Mouse (Mus musculus): ENCODE measurements at regions not wholly inside any gene's neighbourhood (a gene's known extent, or its start where the extent isn't known, plus 50 kb on each side); places are given as distances from the start of the nearest gene placed in this dataset.

- no peaks in the 10 kb centered on the region for H3K27me3 ChIP-seq
- ChIA-PET POLR2A (no interaction called here), CTCF (no interaction called here)
- TF ChIP-seq CTCF (IDR thresholded peaks at IDR 0.05) = no peak
- ATAC-seq (no peak), DNase-seq (ENCODE audit: low read depth, low spot score) (no peak)
- in situ Hi-C loops (cut with MboI; ENCODE audit: low pct_unique_long_range_greater_than_20kb) = no loop called here
These were observed 133.6 kb upstream of the Zfp64 start for GRCm38 (mm10) chr2:169088870-169089484.

GRCm38 (mm10) chr2:169088301-169088700, 132.9 kb upstream of the Zfp64 start:
- no peak for DNase-seq (ENCODE audit: low read depth, low spot score)
- in situ Hi-C loops (cut with MboI; ENCODE audit: low pct_unique_long_range_greater_than_20kb) = no loop called here
- no peak for ATAC-seq
- H3K27me3 ChIP-seq = no peaks in the 10 kb centered on the region
- POLR2A ChIA-PET = no interaction called here
- no peak for TF ChIP-seq CTCF (IDR thresholded peaks at IDR 0.05)
- CTCF ChIA-PET = no interaction called here

- POLR2A ChIA-PET = no interaction called here
These were observed 115.9 kb upstream of the Zfp64 start for GRCm38 (mm10) chr2:169071267-169071666.

GRCm38 (mm10) chr2:169065166-169065698, 109.8 kb upstream of the Zfp64 start:
- no peaks in the 10 kb centered on the region for H3K27me3 ChIP-seq
- ChIA-PET POLR2A (no interaction called here), CTCF (interaction anchor here (1.6 kb wide), 1 partner anchor 13 kb away, joined by 4 read pairs; no protein-coding TSS in a partner anchor)
- ATAC-seq = no peak
- DNase-seq (ENCODE audit: low read depth, low spot score) = no peak
- TF ChIP-seq CTCF (IDR thresholded peaks at IDR 0.05) = no peak
- in situ Hi-C loops (cut with MboI; ENCODE audit: low pct_unique_long_range_greater_than_20kb) = loop anchor here (10.0 kb wide), 1 partner anchor 780 kb away; no protein-coding TSS in a partner anchor

More at GRCm38 (mm10) chr2:169071267-169071666, 115.9 kb upstream of the Zfp64 start:
- in situ Hi-C loops (cut with MboI; ENCODE audit: low pct_unique_long_range_greater_than_20kb) = no loop called here
- H3K27me3 ChIP-seq = peaks cover 4% of the 10 kb centered on the region
- ATAC-seq (no peak), DNase-seq (ENCODE audit: low read depth, low spot score) (no peak)
- no peak for TF ChIP-seq CTCF (IDR thresholded peaks at IDR 0.05)
- CTCF ChIA-PET = no interaction called here

- ChIA-PET POLR2A (no interaction called here), CTCF (interaction anchor here (0.7 to 1.3 kb wide), 3 partner anchors 790 to 1042 kb away, joined by 3 to 4 read pairs (median 3); no protein-coding TSS in a partner anchor)
- in situ Hi-C loops (cut with MboI; ENCODE audit: low pct_unique_long_range_greater_than_20kb) = loop anchor here (5.0 to 10.0 kb wide), 2 partner anchors 783 to 1036 kb away; no protein-coding TSS in a partner anchor
- peak; percentile 91 for TF ChIP-seq CTCF (IDR thresholded peaks at IDR 0.05)
- ATAC-seq (peak; percentile 67), DNase-seq (ENCODE audit: low read depth, low spot score) (peak; percentile 3)
- H3K27me3 ChIP-seq = no peaks in the 10 kb centered on the region
These were observed 106.1 kb upstream of the Zfp64 start for GRCm38 (mm10) chr2:169061520-169061919.

GRCm38 (mm10) chr2:169060495-169060894, 105.1 kb upstream of the Zfp64 start:
- no peak for TF ChIP-seq CTCF (IDR thresholded peaks at IDR 0.05)
- POLR2A ChIA-PET = no interaction called here
- CTCF ChIA-PET = no interaction called here
- no peaks in the 10 kb centered on the region for H3K27me3 ChIP-seq
- in situ Hi-C loops (cut with MboI; ENCODE audit: low pct_unique_long_range_greater_than_20kb) = loop anchor here (5.0 to 10.0 kb wide), 2 partner anchors 784 to 1037 kb away; no protein-coding TSS in a partner anchor
- DNase-seq (ENCODE audit: low read depth, low spot score) (no peak), ATAC-seq (no peak)

GRCm38 (mm10) chr2:169057831-169058230, 102.4 kb upstream of the Zfp64 start:
- DNase-seq (ENCODE audit: low read depth, low spot score) (no peak), ATAC-seq (no peak)
- no peak for TF ChIP-seq CTCF (IDR thresholded peaks at IDR 0.05)
- in situ Hi-C loops (cut with MboI; ENCODE audit: low pct_unique_long_range_greater_than_20kb) = no loop called here
- POLR2A ChIA-PET = no interaction called here
- H3K27me3 ChIP-seq = no peaks in the 10 kb centered on the region
- CTCF ChIA-PET = interaction anchor here (1.2 kb wide), 1 partner anchor 10 kb away, joined by 3 read pairs; no protein-coding TSS in a partner anchor

- no peak for DNase-seq (ENCODE audit: low read depth, low spot score)
- TF ChIP-seq CTCF (IDR thresholded peaks at IDR 0.05) = no peak
- peaks cover 5% of the 10 kb centered on the region for H3K27me3 ChIP-seq
- ChIA-PET POLR2A (no interaction called here), CTCF (interaction anchor here (1.3 kb wide), 1 partner anchor 28 kb away, joined by 3 read pairs; no protein-coding TSS in a partner anchor)
- ATAC-seq = no peak
- in situ Hi-C loops (cut with MboI; ENCODE audit: low pct_unique_long_range_greater_than_20kb) = no loop called here
These were observed 94.6 kb upstream of the Zfp64 start for GRCm38 (mm10) chr2:169049947-169050346.

- no peak for ATAC-seq
- TF ChIP-seq CTCF (IDR thresholded peaks at IDR 0.05) = no peak
- ChIA-PET POLR2A (no interaction called here), CTCF (no interaction called here)
- in situ Hi-C loops (cut with MboI; ENCODE audit: low pct_unique_long_range_greater_than_20kb) = no loop called here
- no peaks in the 10 kb centered on the region for H3K27me3 ChIP-seq
- no peak for DNase-seq (ENCODE audit: low read depth, low spot score)
These were observed 86.4 kb upstream of the Zfp64 start for GRCm38 (mm10) chr2:169041748-169042147.

GRCm38 (mm10) chr2:169037975-169038374, 82.6 kb upstream of the Zfp64 start:
- ATAC-seq (no peak), DNase-seq (ENCODE audit: low read depth, low spot score) (no peak)
- peaks cover 6% of the 10 kb centered on the region for H3K27me3 ChIP-seq
- in situ Hi-C loops (cut with MboI; ENCODE audit: low pct_unique_long_range_greater_than_20kb) = no loop called here
- TF ChIP-seq CTCF (IDR thresholded peaks at IDR 0.05) = no peak
- POLR2A ChIA-PET = no interaction called here
- CTCF ChIA-PET = no interaction called here

GRCm38 (mm10) chr2:169037519-169037918, 82.1 kb upstream of the Zfp64 start:
- CTCF ChIA-PET = no interaction called here
- no peak for ATAC-seq
- no peak for TF ChIP-seq CTCF (IDR thresholded peaks at IDR 0.05)
- in situ Hi-C loops (cut with MboI; ENCODE audit: low pct_unique_long_range_greater_than_20kb) = no loop called here
- POLR2A ChIA-PET = no interaction called here
- no peak for DNase-seq (ENCODE audit: low read depth, low spot score)
- H3K27me3 ChIP-seq = peaks cover 6% of the 10 kb centered on the region

Data from Patski (cell line).